Mouse (Mus musculus) heart, postnatal 36 days (tissue): ENCODE measurements at regions not wholly inside any gene's neighbourhood (a gene's known extent, or its start where the extent isn't known, plus 50 kb on each side); places are given as distances from the start of the nearest gene placed in this dataset.

Source experiments
- DNase-seq, 2 experiments: peaks; one replicate each; pipeline ENCODE4 v3.0.0; 2021 to 2022
- intact Hi-C: fragments of 180-260 bp; cut with DNase I; formaldehyde crosslinking; loops from one replicate; pipeline ENCODE4 v1.15.1; 2025

- no peak for DNase-seq
- intact Hi-C loops = no loop called here
Observed at GRCm38 (mm10) chr1:90440638-90441037, 162.1 kb upstream of the Cops8 start.

GRCm38 (mm10) chr1:90441134-90441868 is 161.5 kb upstream of the Cops8 start:
- intact Hi-C loops = no loop called here

GRCm38 (mm10) chr1:90442250-90443240 is 160.2 kb upstream of the Cops8 start:
- intact Hi-C loops = no loop called here
- no peak for DNase-seq

More at GRCm38 (mm10) chr1:90441134-90441868, 161.5 kb upstream of the Cops8 start:
- no peak for DNase-seq

- no peak for DNase-seq
- intact Hi-C loops = no loop called here
Observed at GRCm38 (mm10) chr1:90449571-90450226, 153.1 kb upstream of the Cops8 start.

GRCm38 (mm10) chr1:90451942-90452557 is 150.7 kb upstream of the Cops8 start:
- DNase-seq = no peak
- intact Hi-C loops = no loop called here

GRCm38 (mm10) chr1:90454263-90454662 is 148.5 kb upstream of the Cops8 start:
- DNase-seq = no peak
- intact Hi-C loops = no loop called here

GRCm38 (mm10) chr1:90457396-90457795 is 145.4 kb upstream of the Cops8 start:
- no peak for DNase-seq
- intact Hi-C loops = no loop called here

- no peak for DNase-seq
- intact Hi-C loops = no loop called here
Observed at GRCm38 (mm10) chr1:90458176-90458575, 144.6 kb upstream of the Cops8 start.

GRCm38 (mm10) chr1:90461699-90462098 is 141.1 kb upstream of the Cops8 start:
- DNase-seq = no peak
- intact Hi-C loops = no loop called here

GRCm38 (mm10) chr1:90463302-90463701 is 139.5 kb upstream of the Cops8 start:
- intact Hi-C loops = no loop called here
- no peak for DNase-seq

GRCm38 (mm10) chr1:90467646-90468045 is 135.1 kb upstream of the Cops8 start:
- DNase-seq = no peak
- intact Hi-C loops = no loop called here

- no peak for DNase-seq
- intact Hi-C loops = loop anchor here (10.0 kb wide), 1 partner anchor 416 kb away; no protein-coding TSS in a partner anchor
Observed at GRCm38 (mm10) chr1:90470996-90471395, 131.8 kb upstream of the Cops8 start.

- intact Hi-C loops = loop anchor here (10.0 kb wide), 1 partner anchor 417 kb away; no protein-coding TSS in a partner anchor
- DNase-seq = no peak
Observed at GRCm38 (mm10) chr1:90471806-90472205, 131.0 kb upstream of the Cops8 start.

- intact Hi-C loops = loop anchor here (10.0 kb wide), 1 partner anchor 420 kb away; no protein-coding TSS in a partner anchor
- no peak for DNase-seq
Observed at GRCm38 (mm10) chr1:90475060-90475813, 127.5 kb upstream of the Cops8 start.

- intact Hi-C loops = loop anchor here (10.0 kb wide), 1 partner anchor 422 kb away; no protein-coding TSS in a partner anchor
- DNase-seq = no peak
Observed at GRCm38 (mm10) chr1:90476556-90477243, 126.1 kb upstream of the Cops8 start.

- no peak for DNase-seq
- intact Hi-C loops = loop anchor here (10.0 kb wide), 1 partner anchor 424 kb away; no protein-coding TSS in a partner anchor
Observed at GRCm38 (mm10) chr1:90478839-90479238, 123.9 kb upstream of the Cops8 start.

GRCm38 (mm10) chr1:90481247-90481646 is 121.5 kb upstream of the Cops8 start:
- intact Hi-C loops = no loop called here
- DNase-seq = no peak

GRCm38 (mm10) chr1:90481708-90482107 is 121.1 kb upstream of the Cops8 start:
- DNase-seq = no peak
- intact Hi-C loops = no loop called here

GRCm38 (mm10) chr1:90486349-90486839 is 116.4 kb upstream of the Cops8 start:
- intact Hi-C loops = no loop called here
- no peak for DNase-seq
